Mouse (Mus musculus): Measurements from ENCODE around the gene Sdhb.

- TF ChIP-seq CTCF (conservative IDR thresholded peaks at IDR 0.05; ENCODE audit: insufficient read depth, insufficient read length, low read depth, low read length), result no peak
- no peak for TF ChIP-seq POLR2A (IDR thresholded peaks at IDR 0.05; ENCODE audit: low read depth, low read length)
These were observed 15.4 kb upstream of the Sdhb start for GRCm38 (mm10) chr4:140945571-140945970.
